Mouse (Mus musculus) stomach, postnatal 0 days (tissue): Measurements from ENCODE around the gene Pdhb.
"Not testable (repeated sequence)": the region's sequence is repeated elsewhere in the genome, so short reads cannot be mapped to it uniquely, and the experiment has no call there.

Source experiments
- CTCF ChIP-seq: IDR thresholded peaks from 2 replicates; pipeline ENCODE4 v1.5.1; 2016; ENCODE audit warnings: antibody characterized with exemption, low read depth, mild to moderate bottlenecking, moderate library complexity
- EP300 ChIP-seq: optimal IDR thresholded peaks from 2 replicates; pipeline ENCODE3; 2016; ENCODE audit warnings: antibody characterized with exemption

DNA sequence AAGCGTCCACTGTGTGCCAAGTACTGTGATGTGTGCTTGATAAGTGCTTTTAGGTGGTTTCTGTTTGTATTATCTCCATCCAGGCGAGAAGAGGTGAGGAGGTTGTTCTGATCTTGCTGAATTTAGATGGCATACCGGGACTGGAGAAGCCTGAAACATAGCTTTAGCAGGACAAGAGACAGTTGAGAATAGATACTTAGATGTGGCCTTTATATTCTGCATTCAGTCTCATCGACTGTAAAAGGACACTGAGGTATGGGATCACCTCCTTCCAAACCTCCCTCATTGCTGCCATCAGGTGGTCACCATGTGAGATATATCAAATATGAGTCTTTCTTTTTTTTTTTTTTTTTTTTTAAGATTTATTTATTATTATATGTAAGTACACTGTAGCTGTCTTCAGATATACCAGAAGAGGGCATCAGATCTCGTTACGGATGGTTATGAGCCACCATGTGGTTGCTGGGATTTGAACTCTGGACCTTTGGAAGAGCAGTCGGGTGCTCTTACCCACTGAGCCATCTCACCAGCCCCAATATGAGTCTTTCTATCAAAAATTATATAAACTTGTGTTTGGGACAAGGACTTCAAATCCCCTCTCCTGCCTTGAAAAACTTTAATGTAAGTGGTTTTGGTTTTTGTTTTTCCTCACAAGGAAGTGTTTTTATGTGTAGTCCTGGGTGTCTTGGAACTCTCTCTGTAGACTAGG, 871 bp upstream of the Pdhb start:
- TF ChIP-seq CTCF = peak; percentile 53
- TF ChIP-seq EP300 = not testable (repeated sequence)
